Mouse (Mus musculus): Measurements from ENCODE around the gene Stxbp6.
"Not testable (repeated sequence)": the region's sequence is repeated elsewhere in the genome, so short reads cannot be mapped to it uniquely, and the experiment has no call there.

Gene Stxbp6

GRCm38 (mm10) chr12:45056372-45056771 is 18.1 kb downstream of the Stxbp6 start:
- DNase-seq (ENCODE audit: low spot score), result no peak

DNA sequence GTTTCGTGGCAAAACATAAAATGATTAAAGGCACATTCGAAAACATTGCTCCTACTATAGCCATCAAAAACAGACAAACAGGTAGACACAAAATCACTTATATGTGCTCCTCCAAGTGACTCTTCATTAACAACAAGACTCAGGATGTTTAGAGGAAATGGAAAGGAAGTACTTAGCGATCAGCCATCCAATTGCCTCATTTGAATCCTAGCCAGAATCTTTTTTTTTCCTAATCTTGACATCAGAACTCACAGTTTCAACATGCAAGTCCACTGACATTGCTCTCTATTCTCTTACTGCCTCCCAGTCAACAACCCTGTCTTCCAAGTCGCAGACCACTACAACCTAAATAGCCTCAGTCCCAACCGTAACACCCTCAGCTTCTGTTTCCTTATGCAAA is 21.2 kb downstream of the Stxbp6 start:
- no peak for DNase-seq (ENCODE audit: low spot score)

DNA sequence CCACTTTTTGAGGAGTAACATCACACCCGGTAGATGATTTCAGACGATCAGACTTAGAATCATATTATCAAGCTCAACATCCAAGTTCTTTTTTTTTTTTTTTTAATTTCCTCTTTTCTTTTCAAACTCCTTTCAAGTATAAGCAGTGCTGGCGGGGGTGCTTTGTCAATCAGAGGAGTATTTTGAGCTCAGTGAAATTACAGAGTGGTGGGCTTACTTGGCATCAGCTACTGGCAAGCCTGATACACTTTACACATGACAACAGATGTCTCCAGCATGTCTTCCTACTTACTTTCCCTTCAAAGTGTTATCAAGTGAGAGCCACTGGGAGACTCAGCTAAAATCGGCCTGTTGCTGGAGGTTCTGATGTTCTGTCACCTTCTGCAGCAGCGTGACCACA is 21.6 kb downstream of the Stxbp6 start:
- DNase-seq (ENCODE audit: low spot score), result no peak

- DNase-seq (ENCODE audit: low spot score), result no peak
Observed at GRCm38 (mm10) chr12:45049894-45050293, 24.6 kb downstream of the Stxbp6 start.

- DNase-seq (ENCODE audit: low spot score), result not testable (repeated sequence)
Observed at GRCm38 (mm10) chr12:45047711-45048110, 26.8 kb downstream of the Stxbp6 start.

GRCm38 (mm10) chr12:45047172-45047571 is 27.3 kb downstream of the Stxbp6 start:
- no peak for DNase-seq (ENCODE audit: low spot score)

- DNase-seq (ENCODE audit: low spot score), result no peak
Observed at GRCm38 (mm10) chr12:45044581-45044980, 29.9 kb downstream of the Stxbp6 start.

DNA sequence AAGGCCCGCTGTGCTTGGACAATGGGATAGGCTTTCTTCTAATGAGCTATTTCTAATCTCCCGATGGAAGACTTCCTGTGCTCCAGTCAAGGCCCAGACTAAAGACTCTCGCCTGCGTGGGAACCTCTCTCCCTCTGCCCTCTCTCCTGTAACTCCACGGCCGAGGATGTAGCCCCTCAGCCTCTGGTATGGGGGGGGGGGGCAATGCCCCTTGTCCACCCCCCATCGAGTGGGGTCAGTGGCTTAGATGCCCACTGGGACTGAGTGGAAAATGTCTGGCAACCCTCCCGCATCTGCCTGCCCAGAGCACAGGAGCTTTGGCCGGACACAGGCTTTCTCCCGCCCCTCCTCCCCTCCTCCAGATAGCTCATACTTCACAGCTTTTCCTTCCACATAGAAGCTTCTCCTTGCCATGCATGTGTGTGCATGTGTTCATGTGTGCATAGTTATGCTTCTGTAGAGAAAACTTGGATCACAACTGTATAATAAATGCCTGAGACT is 31.9 kb downstream of the Stxbp6 start:
- DNase-seq (ENCODE audit: low spot score), result no peak

DNA sequence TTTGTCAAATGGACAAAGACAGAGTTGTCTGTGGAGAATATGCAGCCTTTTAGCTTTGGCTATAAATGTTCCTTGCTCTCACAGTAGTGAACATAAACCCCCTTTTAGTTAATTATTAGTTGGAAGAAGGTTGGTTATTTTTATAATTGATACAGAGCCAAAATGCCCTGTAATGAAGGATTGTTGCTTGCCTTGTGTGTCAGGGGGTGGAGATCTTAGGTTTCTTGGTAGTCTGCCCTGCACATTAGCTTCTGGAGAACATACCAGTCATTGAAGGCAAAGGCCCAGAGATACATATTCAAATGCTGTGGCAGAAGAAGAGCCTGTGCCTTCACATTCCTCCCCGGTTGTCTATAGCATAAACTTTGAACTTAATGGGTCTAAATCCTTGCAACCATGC is 37.0 kb downstream of the Stxbp6 start:
- DNase-seq (ENCODE audit: low spot score), result no peak

DNA sequence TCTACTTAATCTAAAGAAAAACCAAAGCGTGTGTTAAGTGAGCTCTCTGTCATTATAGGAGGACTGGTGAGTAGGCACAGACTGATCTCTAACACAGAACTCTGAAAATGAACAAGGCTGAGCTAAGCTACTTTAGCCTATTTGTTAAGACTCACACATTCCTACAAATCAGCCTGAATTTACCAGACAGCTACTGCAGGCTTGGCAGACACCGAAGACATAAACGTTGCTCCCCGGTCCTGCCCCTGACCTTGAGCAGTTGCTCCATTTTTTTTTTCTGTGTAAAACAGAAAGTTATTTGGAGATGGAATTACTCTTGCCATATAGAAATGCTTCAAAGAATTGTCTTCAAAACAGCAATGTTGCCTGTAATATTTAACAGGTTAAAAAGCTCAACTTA is 37.4 kb downstream of the Stxbp6 start:
- DNase-seq (ENCODE audit: low spot score), result no peak

GRCm38 (mm10) chr12:45030681-45031080 is 43.8 kb downstream of the Stxbp6 start:
- DNase-seq (ENCODE audit: low spot score), result no peak

- DNase-seq (ENCODE audit: low spot score), result no peak
Observed at GRCm38 (mm10) chr12:45026347-45026746, 48.2 kb downstream of the Stxbp6 start.

DNA sequence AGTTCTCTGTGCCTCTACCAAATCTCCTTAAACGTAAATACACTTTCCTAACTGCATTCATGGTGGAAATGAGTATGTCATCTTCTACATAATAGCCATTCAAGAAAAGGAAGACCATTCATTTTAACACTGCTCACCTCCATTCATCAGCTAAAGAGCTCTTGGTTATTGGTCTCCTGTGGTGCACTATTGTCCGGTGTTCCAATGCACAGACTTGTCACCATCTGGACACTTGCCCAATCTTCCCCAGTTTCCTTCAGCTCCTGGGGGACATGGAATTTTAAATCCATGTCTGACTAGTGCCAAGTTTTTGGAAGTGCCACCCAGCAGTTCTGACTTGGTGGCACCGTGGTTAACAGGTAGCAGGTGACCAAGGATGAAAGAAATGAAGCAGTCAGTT is 54.5 kb downstream of the Stxbp6 start:
- DNase-seq (ENCODE audit: low spot score), result no peak

DNA sequence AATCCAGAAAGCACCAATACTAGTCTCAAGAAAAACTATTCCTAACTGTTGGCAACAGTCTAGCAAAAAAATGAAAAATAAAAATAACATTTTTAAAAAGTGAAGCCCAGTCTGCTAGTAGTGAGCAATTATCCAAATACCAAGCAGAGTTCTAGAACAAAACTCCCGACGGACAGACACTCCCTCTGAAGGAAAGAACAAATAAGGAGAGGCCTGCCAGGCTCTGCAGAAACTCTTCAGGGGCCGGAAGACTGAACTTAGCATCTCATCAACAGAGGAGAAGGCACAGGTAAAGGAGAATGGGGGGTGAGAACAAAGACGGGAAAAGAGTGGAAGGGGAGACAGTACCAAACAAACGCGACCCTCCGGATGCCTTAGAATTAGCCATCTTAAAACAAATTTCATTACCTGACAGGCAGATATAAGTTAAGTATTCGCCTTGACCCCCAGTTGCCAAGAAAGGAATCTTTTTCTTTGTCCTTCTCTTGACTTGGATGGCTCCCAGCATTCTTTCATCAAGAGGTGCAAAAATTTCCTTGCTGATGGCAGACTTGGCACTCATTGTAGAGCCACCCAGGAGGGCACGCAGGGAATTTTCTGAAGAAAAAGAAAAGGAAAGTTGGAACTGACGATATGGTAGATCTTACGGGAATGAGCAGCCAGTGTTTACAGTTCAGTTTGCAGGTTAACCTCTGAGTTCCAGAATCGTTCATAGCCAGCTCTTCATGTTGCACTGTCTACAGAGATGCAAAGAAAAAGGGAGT is 55.3 kb downstream of the Stxbp6 start:
- no peak for DNase-seq (ENCODE audit: low spot score)

- DNase-seq (ENCODE audit: low spot score), result no peak
Observed at GRCm38 (mm10) chr12:45013246-45013756, 61.2 kb downstream of the Stxbp6 start.

GRCm38 (mm10) chr12:45011436-45012089 is 62.9 kb downstream of the Stxbp6 start:
- DNase-seq (ENCODE audit: low spot score), result no peak

GRCm38 (mm10) chr12:45011006-45011405 is 63.5 kb downstream of the Stxbp6 start:
- no peak for DNase-seq (ENCODE audit: low spot score)

DNA sequence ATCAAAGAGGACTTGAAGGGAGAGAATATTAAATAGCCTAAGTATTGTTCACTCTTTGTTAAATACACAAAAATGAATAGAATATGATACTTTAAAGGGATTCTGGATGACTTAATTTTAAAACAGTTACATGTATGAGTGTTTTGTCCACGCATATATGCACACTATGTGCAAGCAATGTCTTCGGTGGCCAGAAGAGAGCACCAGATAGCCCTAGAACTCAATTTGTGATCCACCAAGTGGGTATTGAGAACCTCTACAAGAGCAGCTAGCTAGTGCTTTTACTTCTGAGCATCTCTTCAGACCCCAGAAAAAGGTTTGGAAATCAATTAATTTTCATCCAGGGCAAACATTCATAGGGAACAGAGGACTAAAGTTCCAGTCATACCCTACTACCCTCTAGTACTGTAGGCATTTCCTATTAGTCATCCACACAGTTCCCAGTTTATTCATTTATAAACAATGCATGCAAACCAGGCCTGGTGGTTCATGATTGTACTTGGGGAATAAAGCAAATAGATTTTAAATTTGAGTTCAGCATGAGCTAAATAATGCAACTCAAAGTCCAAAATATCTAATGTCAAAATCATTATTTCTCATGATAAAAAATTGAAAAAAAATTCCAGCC is 64.4 kb downstream of the Stxbp6 start:
- DNase-seq (ENCODE audit: low spot score), result no peak

DNA sequence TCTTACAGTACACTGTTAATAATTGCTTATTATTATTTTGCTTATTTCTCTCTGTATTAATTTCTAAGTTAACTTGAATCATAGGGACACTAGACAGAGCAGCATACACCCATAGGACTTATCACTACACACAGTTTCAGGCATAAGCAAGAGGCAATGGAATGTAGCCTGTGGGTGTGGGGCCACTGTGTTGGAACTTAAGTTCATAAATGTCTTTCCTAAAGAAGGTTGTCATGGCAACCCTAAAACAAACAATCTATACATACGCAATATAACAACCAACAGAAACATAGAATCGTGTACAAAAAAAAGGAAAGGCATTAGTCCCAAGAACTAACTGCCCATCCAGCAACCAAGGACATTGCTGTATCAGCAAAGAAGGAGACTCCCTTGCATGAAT is 67.9 kb downstream of the Stxbp6 start:
- DNase-seq (ENCODE audit: low spot score), result no peak

DNA sequence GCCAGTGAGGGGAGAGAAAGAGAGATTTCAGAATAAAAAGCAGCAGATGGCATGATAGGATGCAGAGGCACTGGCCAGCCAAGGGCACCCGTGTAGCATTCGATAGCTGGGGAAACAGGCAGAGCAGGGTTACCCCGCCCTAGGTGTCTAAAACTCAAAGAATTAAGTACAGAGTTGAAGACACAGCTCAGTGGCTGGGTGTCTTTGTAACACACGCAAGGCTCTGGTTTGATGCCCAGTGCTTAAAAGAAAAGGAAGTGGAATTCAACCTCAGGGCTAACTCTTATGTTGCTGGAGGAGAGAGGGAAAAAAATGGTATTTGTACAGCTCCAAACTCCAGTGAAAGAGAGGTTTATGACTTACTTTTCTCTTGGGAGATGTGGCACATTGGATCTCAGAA is 68.5 kb downstream of the Stxbp6 start:
- DNase-seq (ENCODE audit: low spot score), result no peak

- no peak for DNase-seq (ENCODE audit: low spot score)
Observed at GRCm38 (mm10) chr12:45001996-45002395, 72.5 kb downstream of the Stxbp6 start.

- no peak for DNase-seq (ENCODE audit: low spot score)
Observed at GRCm38 (mm10) chr12:44997422-44997821, 77.1 kb downstream of the Stxbp6 start.

GRCm38 (mm10) chr12:44996897-44997296 is 77.6 kb downstream of the Stxbp6 start:
- no peak for DNase-seq (ENCODE audit: low spot score)

Data from T-cell, adult 2 months (primary cell).